Mouse (Mus musculus): ENCODE data around the gene Zdhhc20. TPM values are rescaled to one million over a fixed set of nuclear protein-coding genes. Genes with fewer than 3 reads are reported as not detected.
"Not testable (repeated sequence)": the region's sequence is repeated elsewhere in the genome, so short reads cannot be mapped to it uniquely, and the experiment has no call there.

Zdhhc20 gene
- polyA plus RNA-seq, 1 experiment from 2014 or later = 41.3 TPM

GRCm38 (mm10) chr14:57850330-57850729 is 39.7 kb downstream of the Zdhhc20 start:
- Histone ChIP-seq H3K27me3 (replicated peaks) (no peaks in the 10 kb centered on the region), H3K4me1 (no peaks in the 10 kb centered on the region), H3K9ac (no peak overlapping the region), H3K4me2 (no peak overlapping the region), H3K36me3 (replicated peaks) (peaks cover 11% of the 10 kb centered on the region; the same call in 1 of the 2 replicates), H3K9me3 (no peaks in the 10 kb centered on the region), H3K4me3 (no peak overlapping the region), H3K27ac (no peak overlapping the region)
- ATAC-seq (replicated peaks) = no peak
- 91% methylated on average over 3 of the region's 3 CpGs for WGBS

- ATAC-seq (replicated peaks) = no peak
- Histone ChIP-seq H3K9me3 (no peaks in the 10 kb centered on the region), H3K36me3 (replicated peaks) (peaks cover 23% of the 10 kb centered on the region), H3K27ac (no peak overlapping the region), H3K4me2 (no peak overlapping the region), H3K9ac (no peak overlapping the region), H3K4me1 (no peaks in the 10 kb centered on the region), H3K4me3 (no peak overlapping the region), H3K27me3 (replicated peaks) (no peaks in the 10 kb centered on the region)
- WGBS = 93% methylated on average over 2 of the region's 2 CpGs
These were observed 41.4 kb downstream of the Zdhhc20 start for GRCm38 (mm10) chr14:57848646-57849045.

- not testable (repeated sequence) for H3K4me3 ChIP-seq; H3K4me2 ChIP-seq; H3K9ac ChIP-seq; H3K27ac ChIP-seq; H3K27me3 ChIP-seq (replicated peaks); ATAC-seq (replicated peaks); H3K9me3 ChIP-seq; H3K4me1 ChIP-seq
- peaks cover 22% of the 10 kb centered on the region for H3K36me3 ChIP-seq (replicated peaks)
- 82% methylated on average over 5 of the region's 5 CpGs for WGBS
These were observed 42.0 kb downstream of the Zdhhc20 start for GRCm38 (mm10) chr14:57848061-57848460.

- 91% methylated on average over 3 of the region's 3 CpGs for WGBS
- no peak overlapping the region for H3K27ac ChIP-seq
- H3K9ac ChIP-seq = no peak overlapping the region
- H3K9me3 ChIP-seq = no peaks in the 10 kb centered on the region
- H3K27me3 ChIP-seq (replicated peaks) = no peaks in the 10 kb centered on the region
- H3K4me3 ChIP-seq = no peak overlapping the region
- ATAC-seq (replicated peaks) = no peak
- no peaks in the 10 kb centered on the region for H3K4me1 ChIP-seq
- H3K36me3 ChIP-seq (replicated peaks) = peaks cover 20% of the 10 kb centered on the region
- H3K4me2 ChIP-seq = no peak overlapping the region
These were observed 45.5 kb downstream of the Zdhhc20 start for GRCm38 (mm10) chr14:57844535-57844934.

- no peak overlapping the region for H3K9ac ChIP-seq
- no peak overlapping the region for H3K4me3 ChIP-seq
- H3K9me3 ChIP-seq = no peaks in the 10 kb centered on the region
- H3K4me1 ChIP-seq = no peaks in the 10 kb centered on the region
- 94% methylated on average over 10 of the region's 10 CpGs for WGBS
- H3K27ac ChIP-seq = no peak overlapping the region
- no peak for ATAC-seq (replicated peaks)
- H3K36me3 ChIP-seq (replicated peaks) = peaks cover 23% of the 10 kb centered on the region
- H3K4me2 ChIP-seq = no peak overlapping the region
- H3K27me3 ChIP-seq (replicated peaks) = no peaks in the 10 kb centered on the region
These were observed 54.9 kb downstream of the Zdhhc20 start for GRCm38 (mm10) chr14:57835157-57835556.

GRCm38 (mm10) chr14:57833526-57833925 is 56.5 kb downstream of the Zdhhc20 start:
- Histone ChIP-seq H3K4me3 (no peak overlapping the region), H3K27me3 (replicated peaks) (no peaks in the 10 kb centered on the region), H3K4me1 (no peaks in the 10 kb centered on the region), H3K36me3 (replicated peaks) (peaks cover 19% of the 10 kb centered on the region), H3K4me2 (no peak overlapping the region), H3K9ac (no peak overlapping the region), H3K27ac (no peak overlapping the region), H3K9me3 (no peaks in the 10 kb centered on the region)
- ATAC-seq (replicated peaks) = no peak
- WGBS = 98% methylated on average over 2 of the region's 2 CpGs

GRCm38 (mm10) chr14:57827284-57827683 is 62.8 kb downstream of the Zdhhc20 start:
- peak overlapping the region; percentile 90 for H3K27ac ChIP-seq
- peak overlapping the region; percentile 63 for H3K4me2 ChIP-seq
- H3K9ac ChIP-seq = peak overlapping the region; percentile 84
- H3K36me3 ChIP-seq (replicated peaks) = no peaks in the 10 kb centered on the region
- H3K9me3 ChIP-seq = no peaks in the 10 kb centered on the region
- H3K4me1 ChIP-seq = peaks cover 18% of the 10 kb centered on the region
- peak overlapping the region; percentile 72 for H3K4me3 ChIP-seq
- no peaks in the 10 kb centered on the region for H3K27me3 ChIP-seq (replicated peaks)
- 75% methylated on average over 1 of the region's 1 CpGs for WGBS
- ATAC-seq (replicated peaks) = no peak

GRCm38 (mm10) chr14:57825788-57826751 is 64.0 kb downstream of the Zdhhc20 start, which contains the start of the genes Ska3 and Mrpl57:
Gene Ska3, minus strand, starts transcription at chr14:57826185.
Gene Mrpl57, plus strand, starts transcription at chr14:57826234.
- Histone ChIP-seq H3K27ac (peak within 1 kb of the TSS; percentile 90), H3K4me3 (peak within 1 kb of the TSS; percentile 72), H3K4me1 (peaks cover 18% of the 10 kb centered on the region), H3K36me3 (replicated peaks) (no peaks in the 10 kb centered on the region), H3K9me3 (no peaks in the 10 kb centered on the region), H3K4me2 (peak within 1 kb of the TSS; percentile 63), H3K9ac (peak within 1 kb of the TSS; percentile 84), H3K27me3 (replicated peaks) (no peaks in the 10 kb centered on the region)
- peak; percentile 98 for ATAC-seq (replicated peaks)
- WGBS = under 1% methylated on average over 96 of the region's 96 CpGs

- H3K4me1 ChIP-seq = peaks cover 4% of the 10 kb centered on the region
- no peaks in the 10 kb centered on the region for H3K9me3 ChIP-seq
- no peak for ATAC-seq (replicated peaks)
- H3K27me3 ChIP-seq (replicated peaks) = no peaks in the 10 kb centered on the region
- no peak overlapping the region for H3K27ac ChIP-seq
- no peak overlapping the region for H3K4me2 ChIP-seq
- 90% methylated on average over 4 of the region's 4 CpGs for WGBS
- H3K4me3 ChIP-seq = no peak overlapping the region
- no peaks in the 10 kb centered on the region for H3K36me3 ChIP-seq (replicated peaks)
- H3K9ac ChIP-seq = no peak overlapping the region
These were observed 69.2 kb downstream of the Zdhhc20 start for GRCm38 (mm10) chr14:57820839-57821238.

- Histone ChIP-seq H3K9me3 (no peaks in the 10 kb centered on the region), H3K9ac (no peak overlapping the region), H3K36me3 (replicated peaks) (peaks cover 4% of the 10 kb centered on the region; the same call in 1 of the 2 replicates), H3K27me3 (replicated peaks) (no peaks in the 10 kb centered on the region), H3K27ac (no peak overlapping the region), H3K4me2 (no peak overlapping the region), H3K4me3 (no peak overlapping the region), H3K4me1 (no peaks in the 10 kb centered on the region)
- 95% methylated on average over 5 of the region's 5 CpGs for WGBS
- ATAC-seq (replicated peaks) = no peak
These were observed 78.2 kb downstream of the Zdhhc20 start for GRCm38 (mm10) chr14:57811844-57812243.

GRCm38 (mm10) chr14:57810886-57811285 is 79.2 kb downstream of the Zdhhc20 start:
- 96% methylated on average over 2 of the region's 2 CpGs for WGBS
- Histone ChIP-seq H3K27ac (no peak overlapping the region), H3K4me3 (no peak overlapping the region), H3K4me1 (no peaks in the 10 kb centered on the region), H3K4me2 (no peak overlapping the region), H3K36me3 (replicated peaks) (peaks cover 6% of the 10 kb centered on the region), H3K27me3 (replicated peaks) (no peaks in the 10 kb centered on the region), H3K9me3 (no peaks in the 10 kb centered on the region), H3K9ac (no peak overlapping the region)
- no peak for ATAC-seq (replicated peaks)

- H3K4me1 ChIP-seq = no peaks in the 10 kb centered on the region
- H3K36me3 ChIP-seq (replicated peaks) = peaks cover 28% of the 10 kb centered on the region
- no peaks in the 10 kb centered on the region for H3K27me3 ChIP-seq (replicated peaks)
- no peaks in the 10 kb centered on the region for H3K9me3 ChIP-seq
- no peak overlapping the region for H3K27ac ChIP-seq
- no peak overlapping the region for H3K9ac ChIP-seq
- no peak overlapping the region for H3K4me2 ChIP-seq
- no peak for ATAC-seq (replicated peaks)
- H3K4me3 ChIP-seq = no peak overlapping the region
- 78% methylated on average over 5 of the region's 5 CpGs for WGBS
These were observed 81.5 kb downstream of the Zdhhc20 start for GRCm38 (mm10) chr14:57808558-57808957.

- no peaks in the 10 kb centered on the region for H3K27me3 ChIP-seq (replicated peaks)
- no peak overlapping the region for H3K27ac ChIP-seq
- 91% methylated on average over 4 of the region's 4 CpGs for WGBS
- H3K4me1 ChIP-seq = peaks cover 21% of the 10 kb centered on the region
- H3K4me2 ChIP-seq = no peak overlapping the region
- no peak overlapping the region for H3K4me3 ChIP-seq
- no peak overlapping the region for H3K9ac ChIP-seq
- no peak for ATAC-seq (replicated peaks)
- H3K36me3 ChIP-seq (replicated peaks) = peaks cover 39% of the 10 kb centered on the region
- H3K9me3 ChIP-seq = no peaks in the 10 kb centered on the region
These were observed 86.3 kb downstream of the Zdhhc20 start for GRCm38 (mm10) chr14:57803731-57804130.
